Mouse (Mus musculus) naive thymus-derived CD4-positive, alpha-beta T cell, adult 2 months (primary cell): ENCODE measurements at regions not wholly inside any gene's neighbourhood (a gene's known extent, or its start where the extent isn't known, plus 50 kb on each side); places are given as distances from the start of the nearest gene placed in this dataset.

ENCODE experiments used
- DNase-seq: peaks from one replicate; pipeline ENCODE4 v3.0.0-alpha.2; 2011; ENCODE audit warnings: low read depth

DNA sequence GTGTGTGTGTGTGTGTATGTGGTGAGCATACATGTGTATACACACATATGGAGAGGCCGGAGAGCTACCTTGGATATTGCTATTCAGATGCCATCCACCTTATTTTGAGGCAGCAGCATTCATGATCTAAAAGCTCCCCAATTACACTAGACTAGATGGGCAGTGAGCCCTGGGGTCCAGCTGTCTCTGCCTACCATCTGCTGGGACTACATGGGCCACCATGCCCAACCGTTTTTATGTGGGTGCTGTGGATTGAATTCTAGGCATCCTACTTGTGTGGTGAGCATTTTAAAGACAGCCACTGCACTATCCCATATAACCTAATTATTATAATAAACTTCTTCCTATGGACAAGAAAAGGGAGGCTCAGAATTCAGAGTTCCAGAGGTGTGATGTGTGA lies 172.6 kb downstream of the Gas1 start:
- no peak for DNase-seq

DNA sequence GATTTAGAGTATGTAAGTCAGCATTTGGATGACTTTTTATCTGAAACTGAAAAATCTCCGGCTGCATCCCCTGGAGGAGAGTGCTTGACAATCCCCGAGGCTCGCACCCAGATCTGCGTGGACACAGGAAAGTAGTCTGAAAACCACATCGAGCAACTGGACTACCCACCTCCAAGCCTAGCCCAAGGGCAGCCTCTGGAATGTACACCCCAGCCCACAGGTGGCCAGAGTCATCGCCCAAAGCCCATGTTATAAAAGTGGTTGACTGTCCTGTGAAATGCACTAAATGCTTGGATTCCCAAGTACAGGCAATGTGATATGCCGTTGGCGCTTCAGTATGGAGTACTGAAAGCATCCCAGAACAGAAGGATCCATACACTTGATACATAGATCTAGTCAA lies 175.1 kb downstream of the Gas1 start:
- no peak for DNase-seq

- no peak for DNase-seq
Observed at GRCm38 (mm10) chr13:60001637-60002036, 175.5 kb downstream of the Gas1 start.

GRCm38 (mm10) chr13:60000618-60001347 lies 176.4 kb downstream of the Gas1 start:
- DNase-seq: no peak

DNA sequence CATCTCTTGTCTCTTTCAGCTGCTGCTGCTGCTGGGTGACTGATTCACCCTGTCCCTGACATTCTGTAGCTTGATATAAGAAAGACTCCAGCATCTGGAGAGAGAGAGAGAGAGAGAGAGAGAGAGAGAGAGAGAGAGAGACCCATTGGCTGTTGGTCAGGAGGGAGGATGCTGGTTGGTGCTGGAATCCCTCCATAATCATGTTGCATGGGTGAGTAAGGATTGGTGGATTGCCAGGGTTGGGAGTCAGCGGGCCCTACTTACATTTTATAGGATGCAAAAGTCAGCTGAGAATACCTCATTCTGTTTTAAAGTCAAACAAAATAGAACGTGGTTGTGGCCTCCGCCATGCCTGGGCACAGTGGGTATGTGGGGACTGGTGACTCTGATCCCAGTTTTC lies 174.5 kb upstream of the Tut7 start:
- no peak for DNase-seq

- DNase-seq: no peak
Observed at GRCm38 (mm10) chr13:59996146-59996814, 173.3 kb upstream of the Tut7 start.

DNA sequence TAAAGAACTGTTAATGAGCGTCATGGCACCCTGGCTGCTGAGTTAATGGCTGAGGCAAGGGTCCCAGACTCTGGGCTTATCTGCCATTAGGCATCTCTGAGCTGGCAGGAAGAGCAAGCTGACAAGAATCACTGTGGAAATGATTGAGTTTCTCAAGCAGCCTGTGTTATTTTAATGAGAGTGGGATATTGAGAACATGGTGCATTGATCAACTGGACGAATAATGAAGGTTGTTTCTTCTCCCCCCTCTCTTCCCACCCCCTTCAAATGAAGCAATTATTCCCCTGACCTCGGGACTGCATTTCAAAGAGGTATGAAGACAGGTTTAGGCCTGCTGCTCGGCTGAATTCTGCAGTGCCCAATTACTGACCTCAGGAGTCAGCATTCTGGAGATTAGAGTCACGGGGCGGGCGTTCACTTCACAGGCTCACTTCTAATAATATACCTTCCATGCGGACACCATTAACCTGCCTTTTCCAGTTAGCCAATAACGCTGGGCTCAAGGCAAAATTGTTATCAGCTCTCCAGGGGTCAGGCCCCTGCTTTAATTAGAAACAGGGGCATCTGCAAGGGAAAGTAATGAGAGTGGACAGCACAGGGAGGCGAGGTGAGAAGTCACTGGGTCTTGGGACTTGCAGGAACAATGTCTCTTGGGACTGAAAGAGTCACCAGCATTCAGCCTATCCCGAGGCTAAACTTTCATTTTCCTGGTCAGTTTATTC lies 170.0 kb upstream of the Tut7 start:
- DNase-seq: no peak

DNA sequence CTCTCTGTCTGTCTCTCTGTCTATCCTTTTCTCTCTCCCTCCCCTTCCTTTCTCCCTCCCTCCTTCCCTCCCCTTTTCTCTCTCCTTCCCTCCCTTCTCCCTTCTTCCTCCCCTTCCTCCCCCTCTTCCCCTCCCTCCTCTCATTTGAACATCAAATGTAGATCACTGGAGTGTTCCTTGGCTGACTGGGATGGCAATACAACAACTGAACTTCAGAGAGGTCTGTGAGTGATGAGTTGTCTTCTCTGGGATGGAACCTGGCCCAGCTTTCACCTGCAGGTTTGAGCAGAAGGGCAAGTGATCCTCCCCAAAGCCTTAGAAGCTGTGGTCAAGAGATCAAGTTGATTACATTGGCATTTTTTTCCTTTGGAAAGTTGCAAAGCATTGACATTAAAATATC lies 169.4 kb upstream of the Tut7 start:
- no peak for DNase-seq

DNA sequence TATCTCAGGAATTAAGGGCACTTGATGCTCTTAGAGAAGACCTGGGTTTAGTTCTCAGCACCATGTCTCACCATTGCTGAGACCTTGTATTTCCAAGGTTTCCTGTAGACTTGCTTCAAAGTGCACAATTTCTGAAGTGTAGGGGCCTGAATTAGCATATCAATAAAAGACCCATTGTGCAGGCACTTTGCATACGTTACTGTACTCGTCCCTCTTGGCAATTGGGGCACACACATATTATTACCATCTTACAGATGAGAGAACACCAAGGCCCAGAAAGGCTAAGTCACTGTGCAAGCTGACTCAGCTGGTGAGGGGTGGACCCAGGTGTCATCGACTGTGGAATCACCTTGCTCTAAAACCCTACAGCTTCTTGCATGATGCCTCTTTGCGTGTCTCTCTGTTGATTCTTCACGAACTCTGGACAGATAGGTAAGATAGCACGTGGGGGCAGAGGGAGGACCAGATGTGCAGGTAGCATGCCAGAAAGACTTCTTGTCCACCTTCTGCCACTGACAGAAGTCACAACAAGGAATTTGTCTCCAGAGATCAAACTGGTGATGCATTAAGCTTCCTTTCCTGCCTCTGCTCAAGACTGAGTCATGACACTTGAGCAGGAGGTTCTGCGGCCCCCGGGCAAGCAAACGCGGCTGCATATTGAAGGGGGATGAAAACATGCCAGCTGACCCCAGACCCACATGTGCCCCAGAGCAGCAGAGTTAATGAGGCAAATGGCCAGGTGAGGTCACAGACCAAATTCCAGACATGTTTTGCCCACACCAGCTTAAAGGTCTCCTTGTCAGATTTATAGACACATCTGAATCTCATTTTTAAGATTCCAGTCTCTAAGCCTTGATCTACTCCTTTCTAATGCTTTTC lies 167.7 kb upstream of the Tut7 start:
- no peak for DNase-seq

- DNase-seq: no peak
Observed at GRCm38 (mm10) chr13:59988393-59988965, 165.5 kb upstream of the Tut7 start.

DNA sequence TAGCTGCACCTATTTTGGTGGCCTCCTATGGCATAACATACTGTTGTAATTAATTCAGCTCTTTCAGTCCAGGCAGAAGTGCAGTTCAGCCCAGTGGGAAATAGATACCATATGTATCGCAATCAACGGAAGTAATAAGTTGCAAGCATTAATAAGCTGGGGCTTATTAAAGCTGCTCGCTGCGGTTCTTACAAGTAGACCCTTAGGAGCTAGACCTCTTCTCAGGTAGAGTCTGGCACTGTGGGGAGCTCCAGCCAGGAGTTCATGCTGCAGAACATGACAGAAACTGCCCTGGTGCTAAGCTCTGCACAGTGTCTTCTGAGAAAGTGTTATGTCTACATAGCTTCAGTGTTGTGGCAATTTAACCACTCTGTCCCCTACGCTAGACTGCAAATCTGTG lies 153.5 kb upstream of the Tut7 start:
- no peak for DNase-seq

DNA sequence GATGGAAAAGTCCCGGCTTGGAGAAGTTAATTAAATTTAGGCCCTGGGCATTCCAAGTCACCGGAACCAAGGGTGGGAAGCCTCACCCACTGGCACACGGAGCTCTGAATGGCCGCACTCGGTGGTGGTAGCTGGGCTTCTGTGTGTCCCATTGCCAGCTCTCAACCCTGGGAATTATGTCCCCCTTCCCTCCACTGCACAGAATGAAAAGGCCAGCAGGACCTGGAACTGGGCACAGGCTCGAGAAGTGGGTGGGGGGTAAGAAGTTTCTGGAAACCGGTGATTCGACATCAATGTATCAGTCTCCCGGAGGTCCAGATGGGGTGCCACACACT lies 149.1 kb upstream of the Tut7 start:
- no peak for DNase-seq

DNA sequence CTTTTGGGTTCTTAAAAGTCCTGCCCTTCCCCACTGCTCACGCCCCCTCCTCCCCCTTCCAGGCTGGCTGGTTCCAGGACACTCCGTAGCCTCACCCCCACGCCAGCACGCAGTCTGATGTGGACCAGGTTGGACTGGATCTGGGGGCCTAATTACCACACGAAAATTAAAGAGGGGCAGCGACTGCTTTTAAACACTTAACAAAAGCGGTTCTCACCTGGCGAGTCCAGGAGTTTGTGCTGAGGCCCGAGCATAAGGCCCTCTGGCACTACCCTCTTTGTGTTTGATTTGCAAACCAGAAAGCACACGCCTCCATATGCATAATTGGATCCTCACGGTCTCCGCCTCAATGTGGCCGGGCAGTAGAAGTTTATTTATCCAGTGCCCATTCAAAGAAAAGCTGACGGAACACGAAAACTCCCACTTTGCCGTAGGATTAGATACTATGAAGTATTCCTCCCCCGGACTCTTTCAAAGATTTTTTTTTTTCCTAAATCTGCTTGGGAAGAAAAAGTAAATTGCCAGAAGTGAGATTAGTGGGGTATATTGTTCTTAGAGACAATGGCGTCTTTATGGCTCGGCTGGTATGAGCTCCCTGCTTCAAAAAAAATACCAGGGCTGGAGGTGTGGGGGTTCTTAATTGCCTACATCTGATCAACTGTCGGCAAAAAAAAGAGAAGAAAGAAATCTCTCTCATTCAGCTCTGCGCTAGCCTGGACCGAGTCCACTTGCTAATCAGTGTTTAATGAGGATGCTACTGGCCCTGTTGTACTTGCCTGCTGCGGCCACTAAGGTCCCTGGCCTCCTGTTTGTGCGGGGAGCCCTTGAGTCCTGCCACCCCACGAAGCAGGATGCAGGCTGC lies 148.5 kb upstream of the Tut7 start:
- DNase-seq: no peak

GRCm38 (mm10) chr13:59970430-59970829 lies 147.5 kb upstream of the Tut7 start:
- DNase-seq: no peak

DNA sequence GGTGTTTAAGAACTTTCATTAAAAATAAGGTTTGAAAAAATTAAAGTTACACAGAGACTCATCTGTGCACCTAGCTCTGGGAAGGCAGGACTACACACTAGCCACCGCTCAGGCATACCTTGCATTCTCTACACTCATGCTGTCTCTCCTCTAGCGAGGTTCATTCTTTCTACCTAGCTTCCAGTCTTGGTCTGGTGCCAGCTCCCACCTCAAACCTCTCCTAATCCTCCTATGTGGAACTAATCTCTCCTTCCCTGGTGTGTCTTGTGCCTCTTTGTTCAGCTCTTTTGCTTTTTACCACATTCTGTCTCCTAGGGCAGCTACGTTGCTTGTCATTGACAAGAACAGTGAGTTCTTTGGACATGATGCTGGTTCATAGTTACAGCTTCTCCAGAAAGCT lies 146.5 kb upstream of the Tut7 start:
- no peak for DNase-seq

GRCm38 (mm10) chr13:59968584-59969240 lies 145.8 kb upstream of the Tut7 start:
- DNase-seq: no peak

- DNase-seq: no peak
Observed at GRCm38 (mm10) chr13:59966535-59967255, 143.7 kb upstream of the Tut7 start.

DNA sequence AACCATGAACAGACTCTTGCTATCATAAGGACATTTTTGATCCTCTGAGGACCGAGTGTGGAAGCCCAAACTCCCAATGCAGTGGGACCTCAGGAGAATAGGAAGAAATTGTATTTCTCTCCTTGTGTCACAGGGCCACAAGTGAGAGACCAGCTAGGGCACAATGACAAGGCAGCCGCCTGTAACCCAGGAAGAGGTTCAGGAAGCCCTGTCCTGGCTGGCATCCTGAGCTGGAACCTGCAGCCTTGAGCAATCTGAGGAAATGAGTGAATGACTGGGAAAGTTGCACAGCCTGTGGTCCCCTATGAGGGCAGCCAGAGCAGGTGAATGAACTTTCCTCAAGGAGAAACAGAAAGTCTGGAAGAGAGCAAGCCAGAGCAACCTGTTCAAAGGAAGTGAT lies 142.0 kb upstream of the Tut7 start:
- DNase-seq: no peak

GRCm38 (mm10) chr13:59962676-59963664 lies 140.0 kb upstream of the Tut7 start:
- DNase-seq: no peak
